Mouse (Mus musculus): ENCODE results near the gene Gm3727. TPM values are rescaled to one million over a fixed set of nuclear protein-coding genes. Genes with fewer than 3 reads are reported as not detected.
"Not testable (repeated sequence)": the region's sequence is repeated elsewhere in the genome, so short reads cannot be mapped to it uniquely, and the experiment has no call there.

Gm3727 gene
- not detected in 2 replicates for polyA plus RNA-seq (2014; fragmentation: Nextera tagmentation; extraction: Ambion mirVana)

DNA sequence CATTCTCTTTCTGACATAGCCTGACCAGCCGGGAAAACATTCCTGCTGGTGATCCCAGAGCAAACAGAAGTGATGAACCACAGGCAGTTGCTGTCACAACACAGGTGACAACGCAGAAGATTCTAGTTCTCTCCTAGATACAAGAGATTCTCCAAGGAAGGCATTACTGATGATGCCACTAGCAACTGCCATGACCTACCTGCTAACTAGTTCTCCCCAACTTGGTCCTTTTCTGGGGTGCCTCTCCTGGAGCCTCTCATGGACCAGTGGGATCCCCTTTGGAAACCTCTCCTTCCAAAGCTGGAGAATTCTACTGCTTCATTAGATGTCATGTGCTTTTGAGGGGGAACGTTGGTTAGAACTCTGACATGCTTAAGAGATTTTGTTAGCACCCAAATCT, at the start of gene Gm3727:
TSS of gene Gm3727 (minus strand) at position 101 of the 400 bp plus-strand sequence.
- H3K9ac ChIP-seq (ENCODE audit: low read length); H3K36me3 ChIP-seq (ENCODE audit: control insufficient read depth, insufficient read depth, low read length); H3K4me1 ChIP-seq (ENCODE audit: control insufficient read depth in 2 of 2, insufficient read depth in 2 of 2, low read length in 2 of 2); H3K27ac ChIP-seq (replicated peaks in 1 of 2; ENCODE audit: control insufficient read depth in 1 of 2, insufficient read depth in 1 of 2, low read depth in 2 of 2, low read length in 2 of 2); H3K9me3 ChIP-seq (ENCODE audit: control insufficient read depth, low read length); H3K4me2 ChIP-seq (ENCODE audit: low read length); ATAC-seq (ENCODE audit: insufficient number of reproducible peaks, insufficient read depth, low FRiP score, low read depth); H3K4me3 ChIP-seq (ENCODE audit: control insufficient read depth in 1 of 2, insufficient read depth in 1 of 2, low read depth in 1 of 2, low read length in 2 of 2); H3K27me3 ChIP-seq (ENCODE audit: control insufficient read depth, insufficient read depth, low read length): not testable (repeated sequence)
- WGBS = 52% methylated on average over 3 of the region's 3 CpGs

DNA sequence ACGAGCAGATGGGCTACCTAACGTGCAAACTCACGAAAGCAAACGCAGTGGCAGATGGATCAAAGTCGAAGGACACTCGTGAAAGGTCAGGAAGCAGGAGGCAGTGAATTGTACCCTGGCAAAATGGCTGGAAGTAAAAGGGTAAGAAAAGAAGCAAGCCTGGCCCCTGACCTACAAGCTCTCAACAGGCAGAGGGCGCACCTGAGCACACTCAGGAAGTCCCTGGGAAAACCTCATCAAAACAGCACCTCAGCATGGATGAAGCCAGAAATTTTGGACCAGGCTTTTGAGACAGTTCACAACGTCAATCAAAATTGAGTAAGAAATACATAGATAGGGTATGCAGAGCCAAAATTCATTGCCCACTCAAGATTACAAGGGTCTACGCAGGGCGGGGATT, 21.0 kb downstream of the Gm3727 start:
- H3K4me2 ChIP-seq (ENCODE audit: low read length); H3K36me3 ChIP-seq (ENCODE audit: control insufficient read depth, insufficient read depth, low read length); H3K4me1 ChIP-seq (ENCODE audit: control insufficient read depth in 2 of 2, insufficient read depth in 2 of 2, low read length in 2 of 2); H3K27ac ChIP-seq (replicated peaks in 1 of 2; ENCODE audit: control insufficient read depth in 1 of 2, insufficient read depth in 1 of 2, low read depth in 2 of 2, low read length in 2 of 2); H3K4me3 ChIP-seq (ENCODE audit: control insufficient read depth in 1 of 2, insufficient read depth in 1 of 2, low read depth in 1 of 2, low read length in 2 of 2); H3K9me3 ChIP-seq (ENCODE audit: control insufficient read depth, low read length); H3K9ac ChIP-seq (ENCODE audit: low read length); H3K27me3 ChIP-seq (ENCODE audit: control insufficient read depth, insufficient read depth, low read length); ATAC-seq (ENCODE audit: insufficient number of reproducible peaks, insufficient read depth, low FRiP score, low read depth): not testable (repeated sequence)
- WGBS = 1% methylated on average over 6 of the region's 10 CpGs

Other genes starting within 250 kb of the Gm3727 start
- gene Gm10406, start 237.3 kb downstream of the Gm3727 start, polyA plus RNA-seq (2014; fragmentation: Nextera tagmentation; extraction: Ambion mirVana) = 0.20 and 0.28 TPM in 2 replicates
- not detected in 2 replicates for gene Gm3685, start 219.7 kb downstream of the Gm3727 start, polyA plus RNA-seq (2014; fragmentation: Nextera tagmentation; extraction: Ambion mirVana)
- gene Gm3696, start 164.1 kb downstream of the Gm3727 start, polyA plus RNA-seq (2014; fragmentation: Nextera tagmentation; extraction: Ambion mirVana) = 1.6 and 1.8 TPM in 2 replicates
- not detected in 2 replicates for gene Gm6676, start 139.3 kb downstream of the Gm3727 start, polyA plus RNA-seq (2014; fragmentation: Nextera tagmentation; extraction: Ambion mirVana)
- 2.2 and 4.6 TPM in 2 replicates for gene Gm3512, start 90.2 kb downstream of the Gm3727 start, polyA plus RNA-seq (2014; fragmentation: Nextera tagmentation; extraction: Ambion mirVana)
- not detected in 2 replicates for gene Gm16434, start 70.2 kb downstream of the Gm3727 start, polyA plus RNA-seq (2014; fragmentation: Nextera tagmentation; extraction: Ambion mirVana)
- gene Gm3739, start 50.3 kb upstream of the Gm3727 start, polyA plus RNA-seq (2014; fragmentation: Nextera tagmentation; extraction: Ambion mirVana) = 2.1 and 2.3 TPM in 2 replicates
- gene Gm5797, start 67.7 kb upstream of the Gm3727 start, polyA plus RNA-seq (2014; fragmentation: Nextera tagmentation; extraction: Ambion mirVana) = not detected in 2 replicates
- gene Gm8374, start 100.4 kb upstream of the Gm3727 start, polyA plus RNA-seq (2014; fragmentation: Nextera tagmentation; extraction: Ambion mirVana) = not detected in 2 replicates
- gene Gm3755, start 186.2 kb upstream of the Gm3727 start, polyA plus RNA-seq (2014; fragmentation: Nextera tagmentation; extraction: Ambion mirVana) = not detected in 2 replicates
- gene Gm3752, start 219.0 kb upstream of the Gm3727 start, polyA plus RNA-seq (2014; fragmentation: Nextera tagmentation; extraction: Ambion mirVana) = 1.5 TPM in 1 of 2 replicates, not detected in the other